Mouse (Mus musculus) R1 (cell line): Measurements from ENCODE around the gene Mad2l2.
"Not testable (repeated sequence)": the region's sequence is repeated elsewhere in the genome, so short reads cannot be mapped to it uniquely, and the experiment has no call there.

Source experiments
- DNase-seq: peaks from one replicate; pipeline ENCODE4 v3.0.0-alpha.2; 2018; ENCODE audit warnings: low read depth, low spot score

Gene Mad2l2

GRCm38 (mm10) chr4:148107621-148108291 is 22.4 kb upstream of the Mad2l2 start:
- peak; percentile 20 for DNase-seq

GRCm38 (mm10) chr4:148108565-148109100 is 21.6 kb upstream of the Mad2l2 start:
- no peak for DNase-seq

GRCm38 (mm10) chr4:148109215-148109614 is 21.0 kb upstream of the Mad2l2 start:
- no peak for DNase-seq

- DNase-seq, result no peak
Measured at GRCm38 (mm10) chr4:148112519-148112918, 17.7 kb upstream of the Mad2l2 start.

GRCm38 (mm10) chr4:148114758-148115391 is 15.3 kb upstream of the Mad2l2 start:
- DNase-seq, result peak; percentile 85

- DNase-seq, result peak; percentile 37
Measured at GRCm38 (mm10) chr4:148115467-148115866, 14.7 kb upstream of the Mad2l2 start.

- peak; percentile 84 for DNase-seq
Measured at GRCm38 (mm10) chr4:148116657-148117056, 13.5 kb upstream of the Mad2l2 start.

GRCm38 (mm10) chr4:148117392-148117791 is 12.8 kb upstream of the Mad2l2 start:
- DNase-seq, result peak; percentile 78

GRCm38 (mm10) chr4:148119578-148119977 is 10.6 kb upstream of the Mad2l2 start:
- not testable (repeated sequence) for DNase-seq

GRCm38 (mm10) chr4:148120555-148120954 is 9.6 kb upstream of the Mad2l2 start:
- no peak for DNase-seq

GRCm38 (mm10) chr4:148121362-148121761 is 8.8 kb upstream of the Mad2l2 start:
- DNase-seq, result no peak

GRCm38 (mm10) chr4:148121982-148122693 is 8.0 kb upstream of the Mad2l2 start:
- DNase-seq, result peak; percentile 60

GRCm38 (mm10) chr4:148122694-148123066 is 7.5 kb upstream of the Mad2l2 start:
- no peak for DNase-seq

GRCm38 (mm10) chr4:148128241-148128640 is 1.9 kb upstream of the Mad2l2 start:
- DNase-seq, result no peak

- DNase-seq, result no peak
Measured at GRCm38 (mm10) chr4:148128672-148129071, 1.5 kb upstream of the Mad2l2 start.

GRCm38 (mm10) chr4:148130561-148131413 is 603 bp downstream of the Mad2l2 start, which contains the start of gene Draxin:
Gene Draxin (minus strand): TSS chr4:148130698.
- peak; percentile 67 for DNase-seq

GRCm38 (mm10) chr4:148131497-148132081 is 1.4 kb downstream of the Mad2l2 start:
- peak; percentile 38 for DNase-seq

- DNase-seq, result no peak
Measured at GRCm38 (mm10) chr4:148134988-148135387, 4.8 kb downstream of the Mad2l2 start.

GRCm38 (mm10) chr4:148137503-148137902 is 7.3 kb downstream of the Mad2l2 start:
- DNase-seq, result no peak

- no peak for DNase-seq
Measured at GRCm38 (mm10) chr4:148139767-148140097, 9.5 kb downstream of the Mad2l2 start.
